Mouse (Mus musculus): ENCODE measurements around the gene Olfr1223. TPM values are rescaled to one million over a fixed set of nuclear protein-coding genes. Genes with fewer than 3 reads are reported as not detected.

Olfr1223 gene
- not detected for total RNA-seq (2023)

GRCm38 (mm10) chr2:89151460-89151859 lies at the start of gene Olfr1223:
Gene Olfr1223 (minus strand): TSS chr2:89151560.

GRCm38 (mm10) chr2:89199948-89200347 lies 48.6 kb upstream of the Olfr1223 start, which contains the start of gene Olfr1226:
Gene Olfr1226 (minus strand): TSS chr2:89200048.

GRCm38 (mm10) chr2:89174569-89174968 lies 23.2 kb upstream of the Olfr1223 start, which contains the start of gene Olfr1225:
Gene Olfr1225 (minus strand): TSS chr2:89174669.

GRCm38 (mm10) chr2:89163991-89164390 lies 12.6 kb upstream of the Olfr1223 start, which contains the start of gene Olfr1224-ps1:
Gene Olfr1224-ps1 (minus strand): TSS chr2:89164091.

GRCm38 (mm10) chr2:89132954-89133353 lies 18.4 kb downstream of the Olfr1223 start, which contains the start of gene Olfr1222:
Gene Olfr1222 (minus strand): TSS chr2:89133054.

GRCm38 (mm10) chr2:89117183-89117582 lies 34.2 kb downstream of the Olfr1223 start, which contains the start of gene Olfr1221:
Gene Olfr1221 (minus strand): TSS chr2:89117283.

GRCm38 (mm10) chr2:89106735-89107134 lies 44.6 kb downstream of the Olfr1223 start, which contains the start of gene Olfr1220:
Gene Olfr1220 (minus strand): TSS chr2:89106835.

Other genes with a start within 250 kb of the Olfr1223 start
- not detected for gene Olfr1208, start 249.2 kb downstream of the Olfr1223 start, total RNA-seq (2023)
- not detected for gene Olfr1209, start 236.4 kb downstream of the Olfr1223 start, total RNA-seq (2023)
- not detected for gene Olfr1211, start 213.4 kb downstream of the Olfr1223 start, total RNA-seq (2023)
- gene Olfr1212, start 197.6 kb downstream of the Olfr1223 start, total RNA-seq (2023), result not detected
- not detected for gene Gm13762, start 171.3 kb downstream of the Olfr1223 start, total RNA-seq (2023)
- not detected for gene Olfr1214, start 158.9 kb downstream of the Olfr1223 start, total RNA-seq (2023)
- gene Olfr1215, start 144.6 kb downstream of the Olfr1223 start, total RNA-seq (2023), result not detected
- gene Olfr1216, start 133.2 kb downstream of the Olfr1223 start, total RNA-seq (2023), result not detected
- gene Olfr1217, start 119.5 kb downstream of the Olfr1223 start, total RNA-seq (2023), result not detected
- gene Olfr1218, start 90.4 kb downstream of the Olfr1223 start, total RNA-seq (2023), result not detected
- gene Olfr1219, start 68.0 kb downstream of the Olfr1223 start, total RNA-seq (2023), result not detected
- not detected for gene Olfr1220, start 44.7 kb downstream of the Olfr1223 start, total RNA-seq (2023)
- not detected for gene Olfr1221, start 34.3 kb downstream of the Olfr1223 start, total RNA-seq (2023)
- not detected for gene Olfr1222, start 18.5 kb downstream of the Olfr1223 start, total RNA-seq (2023)
- not detected for gene Olfr1224-ps1, start 12.5 kb upstream of the Olfr1223 start, total RNA-seq (2023)
- gene Olfr1225, start 23.1 kb upstream of the Olfr1223 start, total RNA-seq (2023), result not detected
- not detected for gene Olfr1226, start 48.5 kb upstream of the Olfr1223 start, total RNA-seq (2023)
- gene Olfr1228, start 102.5 kb upstream of the Olfr1223 start, total RNA-seq (2023), result not detected
- not detected for gene Olfr1229, start 136.5 kb upstream of the Olfr1223 start, total RNA-seq (2023)
- not detected for gene Olfr1230, start 145.7 kb upstream of the Olfr1223 start, total RNA-seq (2023)
- gene Olfr1231, start 155.5 kb upstream of the Olfr1223 start, total RNA-seq (2023), result not detected
- gene Olfr1232, start 178.1 kb upstream of the Olfr1223 start, total RNA-seq (2023), result not detected
- not detected for gene Olfr1233, start 190.8 kb upstream of the Olfr1223 start, total RNA-seq (2023)
- gene Olfr1234, start 213.3 kb upstream of the Olfr1223 start, total RNA-seq (2023), result not detected

Data from CD4-positive naive resting alpha-beta T cell, adult 57 days (primary cell).